Mouse (Mus musculus) induced T-regulatory cell, adult 2 months (primary cell): Measurements from ENCODE around the gene Msh5.

Experiments used
- DNase-seq: peaks from one replicate; pipeline ENCODE4 v3.0.0-alpha.2; 2012; ENCODE audit warnings: low read depth

The Msh5 gene

DNA sequence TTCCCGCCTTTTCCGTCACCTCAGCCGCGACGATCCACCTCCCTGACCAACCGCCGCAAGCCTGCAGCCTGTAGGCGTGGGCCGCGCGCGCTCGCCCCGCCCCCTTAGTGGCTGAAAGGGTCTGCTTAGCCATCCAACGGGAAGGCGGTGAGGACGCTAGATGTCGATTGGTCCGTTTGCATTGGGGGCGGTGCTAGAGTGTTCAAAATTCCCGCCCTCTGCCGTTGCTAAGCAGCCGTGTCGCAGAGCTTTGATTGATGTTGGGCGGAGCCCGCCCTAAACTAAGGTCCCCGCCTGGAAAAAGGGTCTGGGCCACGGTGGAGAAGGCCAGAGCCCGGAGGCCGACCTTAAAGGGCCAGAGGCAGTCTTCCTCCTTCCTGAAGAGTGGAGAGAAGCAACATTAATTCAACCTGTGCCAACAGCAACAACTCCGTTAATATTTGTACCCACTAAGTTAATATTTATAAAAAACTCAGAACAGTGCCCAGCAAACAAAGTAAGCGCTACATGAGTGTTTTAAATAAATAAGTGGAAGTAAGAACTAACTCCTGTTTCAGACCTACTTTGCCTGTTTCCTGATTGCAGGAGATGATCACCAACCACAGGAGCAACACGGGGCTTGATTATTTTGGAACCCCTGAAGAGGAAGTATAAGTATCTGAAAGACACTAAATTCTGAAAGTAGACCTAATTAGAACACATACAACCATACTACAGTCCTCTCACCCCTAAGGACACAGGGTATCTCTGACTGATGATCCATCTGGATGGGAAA is at the start of gene Msh5:
Gene Msh5 (minus strand): TSS at position 65 of the 775 bp plus-strand sequence.
- DNase-seq = peak; percentile 99

DNA sequence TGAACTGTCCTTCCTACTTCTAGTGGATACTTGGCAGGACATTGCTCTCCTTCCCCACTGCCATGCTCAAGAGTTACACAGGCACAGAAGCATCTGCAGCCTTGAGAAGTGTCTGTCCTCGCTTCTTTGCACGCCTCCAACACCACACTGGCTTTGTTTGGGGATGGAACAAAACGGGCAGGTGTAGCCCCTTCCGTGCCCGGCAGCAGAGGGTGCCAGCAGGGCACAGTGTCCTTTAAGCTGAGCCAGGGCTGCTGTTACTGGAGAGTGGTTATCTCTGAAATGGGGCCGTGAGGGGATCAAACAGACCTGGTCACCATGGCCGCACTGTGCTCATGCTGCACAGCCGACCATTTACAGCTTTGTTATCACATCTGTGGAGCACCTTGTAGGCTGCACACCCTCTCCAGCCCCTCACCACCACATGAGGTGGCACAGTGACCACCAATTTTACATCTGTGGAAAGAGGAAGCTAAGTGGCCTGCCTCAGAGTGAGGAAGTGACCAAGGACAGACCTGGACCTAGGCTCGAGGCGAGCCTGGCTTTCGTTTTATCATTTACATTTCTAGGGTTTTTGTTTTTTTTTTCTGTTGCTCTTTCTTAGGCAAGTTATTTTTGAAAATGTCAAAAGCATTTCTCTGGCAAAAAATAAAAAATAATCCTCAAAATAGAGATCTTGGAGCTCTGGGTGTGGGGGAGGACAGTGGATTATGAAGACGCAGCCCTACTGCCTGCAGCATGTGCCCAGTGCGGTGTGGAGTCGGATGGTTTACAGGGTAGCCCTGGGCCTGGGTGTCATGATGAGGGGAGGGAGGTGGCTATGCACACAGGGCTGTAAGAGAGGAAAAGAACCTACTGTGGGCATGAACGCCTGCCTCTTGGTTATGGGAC is 48.2 kb upstream of the Msh5 start:
- no peak for DNase-seq

DNA sequence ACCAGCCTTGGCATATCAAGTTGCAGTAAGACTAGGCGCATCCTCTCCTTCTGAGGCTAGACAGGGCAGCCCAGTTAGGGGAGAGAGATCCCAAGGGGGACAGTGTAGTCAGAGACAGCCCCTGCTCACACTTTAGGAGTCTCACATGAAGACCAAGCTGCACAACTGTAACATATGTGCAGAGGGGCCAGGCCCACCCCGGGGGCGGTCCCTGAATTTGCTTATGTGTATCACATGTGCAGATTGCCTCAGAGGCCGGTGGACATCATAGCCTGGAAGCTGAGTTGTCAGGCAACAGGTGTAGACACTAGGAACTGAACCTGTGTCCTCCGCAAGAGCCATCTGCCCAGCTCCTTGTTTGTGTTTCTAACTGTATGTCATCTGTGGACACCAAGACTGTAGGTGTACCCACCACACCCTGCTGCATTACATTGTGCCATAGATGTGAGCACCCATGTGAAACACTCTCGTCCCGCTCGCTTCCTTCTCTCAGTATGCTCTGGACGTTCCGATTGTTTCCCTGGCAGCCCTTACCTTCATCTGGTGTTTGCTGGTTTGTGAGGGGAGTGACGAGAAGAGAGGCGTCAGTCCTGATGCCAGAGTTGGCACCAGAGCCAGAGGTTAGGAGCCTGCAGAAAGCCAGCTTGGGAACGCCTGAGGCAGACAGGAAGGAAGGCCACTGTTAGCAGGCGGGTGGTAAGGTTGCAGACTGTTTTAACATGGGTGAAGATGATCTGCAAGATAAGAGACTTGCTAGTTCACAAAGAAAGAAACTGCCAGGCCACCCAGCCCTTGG is 46.1 kb upstream of the Msh5 start:
- DNase-seq = no peak

DNA sequence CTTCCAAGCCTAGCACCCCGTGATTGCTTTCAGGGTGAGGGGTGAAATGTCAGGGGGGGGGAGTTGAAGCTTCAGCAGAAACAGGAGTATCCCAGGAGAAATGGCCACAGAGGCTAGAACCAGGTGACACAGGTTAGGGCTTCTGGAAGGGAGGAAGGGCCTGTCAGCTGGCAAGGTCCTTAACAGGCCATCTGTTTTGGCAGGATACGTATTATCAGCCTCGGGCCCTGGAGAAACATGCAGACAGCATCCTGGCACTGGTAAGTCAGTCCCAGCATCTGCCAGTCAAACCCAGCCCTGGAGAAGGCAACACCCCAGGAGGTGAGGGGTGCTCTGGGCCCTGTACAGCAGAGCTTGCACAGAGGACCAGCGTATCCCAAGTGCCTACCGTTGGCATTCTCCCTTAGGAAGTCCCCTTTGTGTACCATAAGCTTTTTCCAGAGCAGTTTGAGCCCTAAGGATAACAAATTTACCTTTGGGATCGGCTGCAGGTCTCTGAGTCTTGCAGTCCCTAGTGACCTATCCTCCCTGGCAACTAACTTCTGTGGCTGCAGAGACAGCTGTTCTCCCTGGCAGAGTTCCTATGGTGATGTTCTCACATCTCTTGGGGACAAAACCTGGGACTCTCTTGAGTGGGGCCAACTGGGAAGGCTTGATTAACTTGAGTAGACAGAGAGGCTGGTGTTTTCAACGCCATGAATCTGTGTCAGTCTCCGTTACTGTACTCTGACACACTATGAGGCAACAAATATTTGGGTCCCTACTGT is 43.8 kb upstream of the Msh5 start:
- no peak for DNase-seq

GRCm38 (mm10) chr17:35088825-35089644 is 42.5 kb upstream of the Msh5 start, which contains the start of gene Abhd16a:
Gene Abhd16a (plus strand): TSS chr17:35089263.
- DNase-seq = peak; percentile 96

- peak; percentile 47 for DNase-seq
Observed at GRCm38 (mm10) chr17:35088151-35088550, 41.6 kb upstream of the Msh5 start.

GRCm38 (mm10) chr17:35085208-35085865 is 38.8 kb upstream of the Msh5 start, which contains the start of gene Ly6g6f:
Gene Ly6g6f (minus strand): TSS chr17:35085610.
- no peak for DNase-seq

GRCm38 (mm10) chr17:35083929-35084497 is 37.5 kb upstream of the Msh5 start:
- no peak for DNase-seq

DNA sequence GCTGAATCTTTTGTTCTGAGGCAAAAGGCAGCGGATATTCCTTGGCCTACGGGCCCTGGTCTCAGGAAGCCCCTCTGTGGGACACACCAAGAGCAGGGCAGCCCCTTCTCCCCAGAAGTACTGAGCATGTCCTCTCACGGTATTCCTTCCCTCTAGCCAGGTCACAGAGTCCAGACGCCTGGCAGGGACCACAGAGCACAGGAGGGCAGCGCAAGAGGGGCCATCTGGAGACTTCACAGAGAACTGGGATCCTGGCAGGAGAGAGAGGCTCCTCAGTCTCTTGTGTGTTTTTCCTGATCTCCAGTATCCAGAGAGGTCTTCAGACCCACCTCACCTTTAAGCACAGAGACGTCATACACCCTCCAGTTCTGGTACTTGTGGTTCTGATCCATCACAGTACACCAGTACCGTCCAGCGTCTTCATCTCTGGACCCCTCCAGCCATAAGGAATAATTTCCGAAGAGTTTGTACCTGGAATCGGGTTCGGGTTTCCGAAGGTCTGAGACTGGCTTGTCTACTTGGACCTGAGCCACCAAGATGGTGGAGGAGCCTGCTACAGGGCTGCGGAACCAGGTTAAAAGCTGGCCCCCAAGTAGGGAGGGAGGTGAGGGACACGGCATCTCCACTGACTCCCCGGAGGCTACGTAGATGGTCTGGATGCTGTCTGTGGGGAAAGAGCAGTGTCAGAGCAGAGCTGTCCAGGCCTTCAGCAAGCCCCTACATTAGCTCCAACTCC is 36.5 kb upstream of the Msh5 start:
- DNase-seq = no peak

DNA sequence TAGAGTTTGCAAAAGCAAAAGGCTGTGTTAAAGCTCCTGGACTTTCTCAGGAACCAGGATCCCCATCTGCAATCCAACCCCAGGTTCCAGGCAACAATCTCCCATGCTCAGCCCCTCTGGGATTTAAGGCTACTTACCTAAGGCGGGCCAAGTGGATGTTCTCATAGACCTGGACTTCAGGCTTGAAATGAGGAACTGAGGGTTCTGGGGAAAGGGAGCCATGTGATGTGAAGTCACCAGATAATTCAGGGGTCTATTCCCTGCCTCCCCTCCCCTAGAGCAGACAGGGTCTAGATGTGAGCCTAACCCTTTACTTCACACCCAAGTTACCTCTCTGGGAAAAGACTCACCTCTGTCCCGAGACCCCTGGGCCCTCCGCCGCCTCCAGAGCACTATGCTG is 34.2 kb upstream of the Msh5 start:
- no peak for DNase-seq

GRCm38 (mm10) chr17:35080248-35080647 is 33.7 kb upstream of the Msh5 start:
- DNase-seq = no peak

- DNase-seq = no peak
Observed at GRCm38 (mm10) chr17:35079778-35080177, 33.2 kb upstream of the Msh5 start.

DNA sequence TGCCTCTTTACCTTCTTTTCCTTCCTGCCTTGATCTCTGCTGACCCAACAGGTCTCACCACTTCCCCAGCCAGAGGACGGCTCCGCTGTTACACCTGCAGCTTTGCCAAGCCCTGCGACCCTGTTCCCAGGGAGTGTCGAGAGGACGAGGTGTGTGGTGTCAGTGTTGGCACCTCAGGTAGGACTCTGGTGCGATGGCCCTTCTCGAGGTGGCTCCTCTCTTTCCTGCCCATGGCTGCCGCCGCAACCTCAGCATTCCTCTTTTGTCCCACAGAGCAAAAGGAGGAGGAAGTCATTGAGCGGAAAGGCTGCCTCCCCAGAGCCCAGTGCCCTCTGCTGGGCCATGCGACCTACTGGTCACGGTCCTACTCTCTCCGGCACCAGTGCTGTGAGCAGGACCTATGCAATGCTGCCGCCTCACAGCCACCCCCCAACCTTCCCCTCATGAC is 31.3 kb upstream of the Msh5 start, which contains the start of gene Ly6g6d:
Gene Ly6g6d (minus strand): TSS at position 280 of the 448 bp plus-strand sequence.
- DNase-seq = no peak

DNA sequence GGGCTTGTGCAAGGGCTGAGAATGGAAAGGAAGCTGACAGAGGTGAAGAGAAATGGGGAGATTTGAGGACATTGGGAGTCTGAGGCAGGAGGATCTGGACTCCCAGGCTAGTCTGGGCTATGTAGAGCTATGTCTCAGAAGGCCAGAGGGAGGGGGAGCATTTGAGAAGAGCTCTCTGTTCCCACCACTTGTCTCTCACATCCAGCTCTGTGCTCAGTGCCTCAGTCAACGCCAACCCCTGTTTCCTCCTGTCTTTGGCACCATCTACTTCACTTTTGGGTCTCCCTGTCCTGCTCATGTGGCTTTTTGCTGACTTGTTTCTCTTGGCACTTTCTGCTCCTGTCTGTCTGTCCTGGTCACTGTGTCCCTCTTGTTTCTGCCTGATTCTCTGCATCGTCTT is 30.7 kb upstream of the Msh5 start:
- DNase-seq = no peak

GRCm38 (mm10) chr17:35076507-35077176 is 30.1 kb upstream of the Msh5 start, which contains the start of gene Ly6g6e:
Gene Ly6g6e (plus strand): TSS chr17:35076902.
- no peak for DNase-seq

DNA sequence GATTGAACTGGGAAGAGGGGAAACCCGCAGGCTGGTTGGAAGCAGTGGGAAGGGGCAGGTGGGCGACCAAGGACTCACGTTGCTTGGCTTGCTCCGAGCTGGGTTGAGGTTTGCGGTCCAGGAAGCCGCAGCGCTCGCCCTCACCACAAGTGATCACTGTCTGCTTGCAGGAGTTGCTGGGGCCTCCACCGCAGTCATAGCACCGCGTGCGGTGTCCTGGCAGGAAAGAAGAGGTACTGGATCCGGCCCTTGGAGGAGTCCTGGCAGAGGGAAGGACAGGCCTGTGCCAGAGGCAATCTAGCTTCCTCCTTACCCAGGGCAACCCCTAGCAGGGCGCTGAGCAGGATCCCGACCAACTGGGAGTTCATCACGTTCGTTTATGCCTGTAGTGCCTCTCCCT is 27.6 kb upstream of the Msh5 start:
- DNase-seq = no peak

DNA sequence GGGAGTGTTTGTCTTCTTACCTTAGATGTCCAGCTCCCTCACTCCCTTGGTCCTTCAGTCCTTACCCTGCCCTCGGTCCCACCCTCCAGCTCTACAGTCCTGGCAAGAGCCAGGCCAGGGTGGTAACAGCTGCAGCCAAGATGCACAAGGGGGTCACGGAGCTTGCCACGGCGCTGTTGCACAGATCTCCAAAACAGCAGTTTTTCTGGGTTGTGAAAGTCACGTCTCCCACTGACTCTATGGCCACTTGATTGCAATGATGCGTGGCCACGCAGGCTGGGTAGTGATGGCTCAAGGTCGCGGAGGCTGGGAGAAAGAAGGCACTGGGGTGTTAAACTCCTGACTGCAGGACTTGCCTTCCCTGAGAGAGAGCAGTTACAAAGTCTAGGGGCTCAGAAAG is 24.9 kb upstream of the Msh5 start:
- no peak for DNase-seq
